Mouse (Mus musculus): ENCODE measurements around the gene Zfhx3. TPM values are rescaled to one million over a fixed set of nuclear protein-coding genes. Genes with fewer than 3 reads are reported as not detected.

Gene Zfhx3
- total and polyA plus RNA-seq, 2 experiments from 2014 or later, result 14.9 to 15.3 TPM

- no peaks in the 10 kb centered on the region for H3K4me1 ChIP-seq (ENCODE audit: insufficient read depth, low read length)
- no peaks in the 10 kb centered on the region for H3K36me3 ChIP-seq (ENCODE audit: insufficient read depth, low read length)
- ATAC-seq (no peak), DNase-seq (ENCODE audit: low spot score) (no peak)
- no peak overlapping the region for H3K4me3 ChIP-seq (ENCODE audit: low read length)
- no peaks in the 10 kb centered on the region for H3K9me3 ChIP-seq (ENCODE audit: low read length)
- H3K27me3 ChIP-seq (ENCODE audit: insufficient read depth, low read length), result peaks cover 22% of the 10 kb centered on the region
- H3K27ac ChIP-seq, result no peak overlapping the region
- H3K4me2 ChIP-seq (ENCODE audit: low read depth, low read length), result peak overlapping the region; percentile 29; the same call in 1 of the 2 replicates
- H3K9ac ChIP-seq (replicated peaks; ENCODE audit: low read length), result no peak overlapping the region
- 19% methylated on average over 19 of the region's 19 CpGs for WGBS
- no peak for TF ChIP-seq CTCF (IDR thresholded peaks at IDR 0.05; ENCODE audit: low read depth)
Measured at GRCm38 (mm10) chr8:108241041-108241690, 298.7 kb downstream of the Zfhx3 start.

- Histone ChIP-seq H3K4me2 (ENCODE audit: low read depth, low read length) (no peak overlapping the region), H3K27me3 (ENCODE audit: insufficient read depth, low read length) (peaks cover 18% of the 10 kb centered on the region), H3K9me3 (ENCODE audit: low read length) (no peaks in the 10 kb centered on the region), H3K4me3 (ENCODE audit: low read length) (no peak overlapping the region), H3K27ac (no peak overlapping the region), H3K4me1 (ENCODE audit: insufficient read depth, low read length) (no peaks in the 10 kb centered on the region), H3K9ac (replicated peaks; ENCODE audit: low read length) (no peak overlapping the region), H3K36me3 (ENCODE audit: insufficient read depth, low read length) (no peaks in the 10 kb centered on the region)
- DNase-seq (ENCODE audit: low spot score) (no peak), ATAC-seq (no peak)
- TF ChIP-seq CTCF (IDR thresholded peaks at IDR 0.05; ENCODE audit: low read depth), result no peak
- WGBS, result 43% methylated on average over 9 of the region's 9 CpGs
Measured at GRCm38 (mm10) chr8:108243270-108243669, 300.8 kb downstream of the Zfhx3 start.

GRCm38 (mm10) chr8:108244636-108245494 is 302.4 kb downstream of the Zfhx3 start:
- Histone ChIP-seq H3K27ac (0 out of 2 replicates have a peak overlapping the region, but pooled peaks have one; percentile 16), H3K4me2 (ENCODE audit: low read depth, low read length) (peak overlapping the region; percentile 36), H3K9me3 (ENCODE audit: low read length) (no peaks in the 10 kb centered on the region), H3K27me3 (ENCODE audit: insufficient read depth, low read length) (peaks cover 15% of the 10 kb centered on the region), H3K4me3 (ENCODE audit: low read length) (peak overlapping the region; percentile 8; the same call in 1 of the 2 replicates), H3K4me1 (ENCODE audit: insufficient read depth, low read length) (no peaks in the 10 kb centered on the region), H3K9ac (replicated peaks; ENCODE audit: low read length) (no peak overlapping the region), H3K36me3 (ENCODE audit: insufficient read depth, low read length) (no peaks in the 10 kb centered on the region)
- 16% methylated on average over 17 of the region's 17 CpGs for WGBS
- TF ChIP-seq CTCF (IDR thresholded peaks at IDR 0.05; ENCODE audit: low read depth), result no peak
- peak; percentile 36 for DNase-seq (ENCODE audit: low spot score)
- no peak for ATAC-seq

GRCm38 (mm10) chr8:108245575-108245974 is 303.1 kb downstream of the Zfhx3 start:
- H3K36me3 ChIP-seq (ENCODE audit: insufficient read depth, low read length), result no peaks in the 10 kb centered on the region
- H3K9ac ChIP-seq (replicated peaks; ENCODE audit: low read length), result no peak overlapping the region
- DNase-seq (ENCODE audit: low spot score) (no peak), ATAC-seq (no peak)
- H3K27me3 ChIP-seq (ENCODE audit: insufficient read depth, low read length), result peaks cover 15% of the 10 kb centered on the region
- H3K9me3 ChIP-seq (ENCODE audit: low read length), result no peaks in the 10 kb centered on the region
- no peak overlapping the region for H3K27ac ChIP-seq
- no peaks in the 10 kb centered on the region for H3K4me1 ChIP-seq (ENCODE audit: insufficient read depth, low read length)
- H3K4me3 ChIP-seq (ENCODE audit: low read length), result no peak overlapping the region
- 15% methylated on average over 8 of the region's 8 CpGs for WGBS
- H3K4me2 ChIP-seq (ENCODE audit: low read depth, low read length), result peak overlapping the region; percentile 36; the same call in 1 of the 2 replicates
- TF ChIP-seq CTCF (IDR thresholded peaks at IDR 0.05; ENCODE audit: low read depth), result no peak

- ATAC-seq (no peak), DNase-seq (ENCODE audit: low spot score) (no peak)
- no peak overlapping the region for H3K4me3 ChIP-seq (ENCODE audit: low read length)
- H3K27ac ChIP-seq, result peak overlapping the region; percentile 34; the same call in 1 of the 2 replicates
- no peak for TF ChIP-seq CTCF (IDR thresholded peaks at IDR 0.05; ENCODE audit: low read depth)
- no peaks in the 10 kb centered on the region for H3K9me3 ChIP-seq (ENCODE audit: low read length)
- H3K4me1 ChIP-seq (ENCODE audit: insufficient read depth, low read length), result no peaks in the 10 kb centered on the region
- WGBS, result 24% methylated on average over 21 of the region's 22 CpGs
- no peaks in the 10 kb centered on the region for H3K36me3 ChIP-seq (ENCODE audit: insufficient read depth, low read length)
- 0 out of 2 replicates have a peak overlapping the region, but pooled peaks have one; percentile 5 for H3K4me2 ChIP-seq (ENCODE audit: low read depth, low read length)
- H3K9ac ChIP-seq (replicated peaks; ENCODE audit: low read length), result no peak overlapping the region
- peaks cover 10% of the 10 kb centered on the region for H3K27me3 ChIP-seq (ENCODE audit: insufficient read depth, low read length)
Measured at GRCm38 (mm10) chr8:108246035-108246933, 303.8 kb downstream of the Zfhx3 start.

- H3K4me2 ChIP-seq (ENCODE audit: low read depth, low read length), result no peak overlapping the region
- 40% methylated on average over 7 of the region's 7 CpGs for WGBS
- no peaks in the 10 kb centered on the region for H3K36me3 ChIP-seq (ENCODE audit: insufficient read depth, low read length)
- ATAC-seq (no peak), DNase-seq (ENCODE audit: low spot score) (no peak)
- H3K27me3 ChIP-seq (ENCODE audit: insufficient read depth, low read length), result peaks cover 7% of the 10 kb centered on the region
- H3K4me3 ChIP-seq (ENCODE audit: low read length), result no peak overlapping the region
- no peak overlapping the region for H3K9ac ChIP-seq (replicated peaks; ENCODE audit: low read length)
- H3K4me1 ChIP-seq (ENCODE audit: insufficient read depth, low read length), result no peaks in the 10 kb centered on the region
- H3K27ac ChIP-seq, result 0 out of 2 replicates have a peak overlapping the region, but pooled peaks have one; percentile 26
- no peak for TF ChIP-seq CTCF (IDR thresholded peaks at IDR 0.05; ENCODE audit: low read depth)
- H3K9me3 ChIP-seq (ENCODE audit: low read length), result no peaks in the 10 kb centered on the region
Measured at GRCm38 (mm10) chr8:108246934-108247417, 304.5 kb downstream of the Zfhx3 start.

Data from hindbrain, postnatal 0 days (tissue).